Mouse (Mus musculus) CD4-positive helper T cell, adult 2 months (primary cell): ENCODE results near the gene Pnpla2.

Experiments
- DNase-seq: peaks from one replicate; pipeline ENCODE4 v3.0.0-alpha.2; 2012; ENCODE audit warnings: low read depth, missing footprints, low spot score

The Pnpla2 gene

GRCm38 (mm10) chr7:141431434-141432185 lies 23.4 kb upstream of the Pnpla2 start:
- no peak for DNase-seq

GRCm38 (mm10) chr7:141432186-141432611 lies 22.8 kb upstream of the Pnpla2 start:
- no peak for DNase-seq

- no peak for DNase-seq
Measured at GRCm38 (mm10) chr7:141432741-141433516, 22.1 kb upstream of the Pnpla2 start.

GRCm38 (mm10) chr7:141433517-141434400 lies 21.2 kb upstream of the Pnpla2 start:
- no peak for DNase-seq

- DNase-seq: peak; percentile 55
Measured at GRCm38 (mm10) chr7:141434464-141434863, 20.5 kb upstream of the Pnpla2 start.

- peak; percentile 83 for DNase-seq
Measured at GRCm38 (mm10) chr7:141435129-141435855, 19.7 kb upstream of the Pnpla2 start.

- DNase-seq: peak; percentile 22
Measured at GRCm38 (mm10) chr7:141435856-141436522, 19.0 kb upstream of the Pnpla2 start.

GRCm38 (mm10) chr7:141436523-141436892 lies 18.5 kb upstream of the Pnpla2 start:
- DNase-seq: no peak

GRCm38 (mm10) chr7:141437178-141438120 lies 17.5 kb upstream of the Pnpla2 start, which contains the start of gene Slc25a22:
Gene Slc25a22 (minus strand): TSS chr7:141437892.
- DNase-seq: peak; percentile 88

GRCm38 (mm10) chr7:141438201-141438968 lies 16.6 kb upstream of the Pnpla2 start:
- no peak for DNase-seq

GRCm38 (mm10) chr7:141439140-141439679 lies 15.8 kb upstream of the Pnpla2 start:
- DNase-seq: no peak

- no peak for DNase-seq
Measured at GRCm38 (mm10) chr7:141439811-141440210, 15.2 kb upstream of the Pnpla2 start.

- DNase-seq: peak; percentile 62
Measured at GRCm38 (mm10) chr7:141440613-141441012, 14.4 kb upstream of the Pnpla2 start.

- no peak for DNase-seq
Measured at GRCm38 (mm10) chr7:141441460-141441859, 13.5 kb upstream of the Pnpla2 start.

GRCm38 (mm10) chr7:141442199-141442598 lies 12.8 kb upstream of the Pnpla2 start:
- no peak for DNase-seq

GRCm38 (mm10) chr7:141443081-141443821 lies 11.7 kb upstream of the Pnpla2 start:
- DNase-seq: peak; percentile 34

- peak; percentile 77 for DNase-seq
Measured at GRCm38 (mm10) chr7:141443828-141444237, 11.2 kb upstream of the Pnpla2 start, which contains the start of gene Pidd1. Gene Pidd1 (minus strand): TSS chr7:141444025.
